Mouse (Mus musculus) hindbrain, postnatal 0 days (tissue): ENCODE measurements at regions not wholly inside any gene's neighbourhood (a gene's known extent, or its start where the extent isn't known, plus 50 kb on each side); places are given as distances from the start of the nearest gene placed in this dataset.
A peak's percentile ranks its signal among the peaks of the same experiment; 100 is the strongest.

Experiments
- ATAC-seq: fragments of 200-750 bp; cut with Nextera tagmentation; 2 replicates; pipeline ENCODE4 v1.8.0; 2017; ENCODE audit warnings: mild to moderate bottlenecking, moderate TSS enrichment, moderate library complexity
- DNase-seq: peaks from one replicate; pipeline ENCODE4 v3.0.0-alpha.2; 2015; ENCODE audit warnings: low spot score
- H3K27ac ChIP-seq: fragments of 300-500 bp; sonication (generic); 2 replicates; pipeline ENCODE4 v1.5.1; 2014; ENCODE audit warnings: mild to moderate bottlenecking
- H3K27me3 ChIP-seq: fragments of 300-500 bp; sonication (generic); 2 replicates; pipeline ENCODE4 v1.6.1; 2014; ENCODE audit warnings: low read length, mixed read lengths; ENCODE audit not compliant: insufficient read depth
- H3K36me3 ChIP-seq: fragments of 300-500 bp; sonication (generic); 2 replicates; pipeline ENCODE4 v1.6.1; 2014; ENCODE audit warnings: low read length, mixed read lengths; ENCODE audit not compliant: insufficient read depth
- H3K4me1 ChIP-seq: fragments of 300-500 bp; sonication (generic); 2 replicates; pipeline ENCODE4 v1.6.1; 2014; ENCODE audit warnings: antibody characterized with exemption, low read length, mixed read lengths; ENCODE audit not compliant: insufficient read depth
- H3K4me2 ChIP-seq: fragments of 300-500 bp; sonication (generic); 2 replicates; pipeline ENCODE4 v1.6.1; 2014; ENCODE audit warnings: low read depth, mild to moderate bottlenecking, low read length, moderate library complexity, mixed read lengths
- H3K4me3 ChIP-seq: fragments of 300-500 bp; sonication (generic); 2 replicates; pipeline ENCODE4 v1.5.1; 2014; ENCODE audit warnings: low read length
- H3K9ac ChIP-seq: fragments of 300-500 bp; sonication (generic); replicated peaks from 2 replicates; pipeline ENCODE4 v1.6.1; 2014; ENCODE audit warnings: mild to moderate bottlenecking, low read length, moderate library complexity, mixed read lengths
- H3K9me3 ChIP-seq: fragments of 300-500 bp; sonication (generic); 2 replicates; pipeline ENCODE4 v1.6.1; 2016; ENCODE audit warnings: low read length, mixed read lengths
- CTCF ChIP-seq: IDR thresholded peaks from 2 replicates; pipeline ENCODE4 v1.5.1; 2016; ENCODE audit warnings: antibody characterized with exemption, control low read depth, low read depth
- WGBS: fragments of 180-500 bp; shearing (Covaris S2); extraction: QIAGEN DNeasy Blood & Tissue Kit; methylation state at CpG from one replicate; pipeline ENCODE4 v1.1.7; 2014; 5-methylcytosine and 5-hydroxymethylcytosine counted together

DNA sequence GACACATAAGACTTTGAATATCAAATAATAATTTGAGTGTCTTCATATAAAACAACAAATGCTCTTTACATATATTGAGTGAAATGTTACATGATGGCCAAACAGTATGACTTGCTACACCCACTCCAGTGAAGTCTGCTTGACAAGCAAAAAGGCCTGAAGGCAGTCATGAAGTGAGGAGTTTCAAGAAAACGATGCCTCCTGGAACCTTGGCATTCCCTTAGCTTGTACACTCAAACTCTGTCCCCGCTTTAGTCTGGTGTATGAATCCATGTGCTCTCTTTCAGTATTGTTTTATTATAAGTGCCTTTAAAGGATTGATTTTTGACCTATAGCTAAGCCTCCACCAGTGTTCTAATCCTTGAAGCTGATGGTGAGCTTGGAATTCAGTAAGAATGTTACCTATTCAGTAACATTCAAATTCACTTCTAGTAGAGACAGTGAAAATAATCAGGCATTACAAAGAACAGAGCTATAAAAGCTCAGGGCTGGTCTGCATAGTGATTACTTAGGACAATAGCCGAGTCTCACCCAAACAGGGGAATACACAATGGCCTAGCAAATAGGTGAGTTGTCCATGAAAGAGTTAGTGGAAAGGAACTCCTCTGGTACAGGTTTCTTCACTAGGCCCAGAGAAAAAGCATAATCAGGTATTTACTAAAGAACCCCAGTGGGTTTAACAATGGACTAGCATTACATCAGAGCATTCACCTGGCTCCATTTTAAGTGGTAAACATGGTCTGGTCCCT lies 1101.5 kb downstream of the Tecrl start:
- Histone ChIP-seq H3K9ac (no peak overlapping the region), H3K4me2 (no peak overlapping the region), H3K27me3 (no peaks in the 10 kb centered on the region), H3K9me3 (no peaks in the 10 kb centered on the region), H3K4me3 (no peak overlapping the region), H3K4me1 (no peaks in the 10 kb centered on the region), H3K27ac (no peak overlapping the region), H3K36me3 (no peaks in the 10 kb centered on the region)
- ATAC-seq, result no peak
- no peak for TF ChIP-seq CTCF
- DNase-seq, result no peak
- WGBS, result 91% methylated on average over 3 of the region's 3 CpGs

GRCm38 (mm10) chr5:82226329-82226728 lies 1128.7 kb downstream of the Tecrl start:
- Histone ChIP-seq H3K9ac (no peak overlapping the region), H3K27ac (no peak overlapping the region), H3K36me3 (no peaks in the 10 kb centered on the region), H3K27me3 (no peaks in the 10 kb centered on the region), H3K4me3 (no peak overlapping the region), H3K4me2 (no peak overlapping the region), H3K9me3 (no peaks in the 10 kb centered on the region), H3K4me1 (no peaks in the 10 kb centered on the region)
- no peak for TF ChIP-seq CTCF
- DNase-seq, result peak; percentile 3
- 65% methylated on average over 3 of the region's 3 CpGs for WGBS
- ATAC-seq, result no peak

DNA sequence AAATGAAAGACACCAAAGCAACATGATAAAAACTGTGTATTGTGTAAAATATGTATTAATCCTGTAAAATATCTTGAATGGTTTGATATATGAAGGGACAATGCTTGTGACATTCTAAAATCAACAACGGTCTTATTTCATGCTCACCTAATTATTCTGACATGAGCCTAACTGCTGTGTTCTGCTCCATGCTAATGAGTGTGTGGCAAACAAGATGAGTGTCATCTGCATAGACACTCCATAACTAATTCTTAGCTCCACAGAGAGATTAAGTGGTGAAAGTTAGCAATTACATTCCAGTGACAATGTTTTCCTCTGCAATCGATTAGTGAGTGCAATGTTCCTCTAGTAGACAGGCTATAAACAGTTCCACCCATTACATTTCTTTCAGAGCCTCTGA lies 1131.4 kb downstream of the Tecrl start:
- TF ChIP-seq CTCF, result no peak
- Histone ChIP-seq H3K4me2 (no peak overlapping the region), H3K4me3 (no peak overlapping the region), H3K4me1 (no peaks in the 10 kb centered on the region), H3K27me3 (no peaks in the 10 kb centered on the region), H3K36me3 (no peaks in the 10 kb centered on the region), H3K9me3 (no peaks in the 10 kb centered on the region), H3K27ac (no peak overlapping the region), H3K9ac (no peak overlapping the region)
- ATAC-seq, result no peak
- DNase-seq, result no peak
- WGBS, result 79% methylated on average over 2 of the region's 2 CpGs

- 90% methylated on average over 3 of the region's 3 CpGs for WGBS
- no peak for ATAC-seq
- no peaks in the 10 kb centered on the region for H3K27me3 ChIP-seq
These were observed 1151.4 kb downstream of the Tecrl start for GRCm38 (mm10) chr5:82203606-82204005.

More at GRCm38 (mm10) chr5:82203606-82204005, 1151.4 kb downstream of the Tecrl start:
- H3K36me3 ChIP-seq, result no peaks in the 10 kb centered on the region
- no peak overlapping the region for H3K4me2 ChIP-seq
- no peaks in the 10 kb centered on the region for H3K4me1 ChIP-seq
- H3K9me3 ChIP-seq, result no peaks in the 10 kb centered on the region
- no peak overlapping the region for H3K9ac ChIP-seq
- no peak for DNase-seq
- no peak overlapping the region for H3K27ac ChIP-seq
- no peak for TF ChIP-seq CTCF
- H3K4me3 ChIP-seq, result no peak overlapping the region
